Mouse (Mus musculus): ENCODE results near the gene Sema5a. TPM values are rescaled to one million over a fixed set of nuclear protein-coding genes. Genes with fewer than 3 reads are reported as not detected.

Sema5a gene
- total RNA-seq, 2 experiments from 2014 or later, result 4.7 to 6.9 TPM

- no peak for DNase-seq
Observed at GRCm38 (mm10) chr15:32254806-32255205, 10.2 kb downstream of the Sema5a start.

GRCm38 (mm10) chr15:32257340-32257739, 12.7 kb downstream of the Sema5a start:
- peak in 1 of 2 experiments; percentile 48 for DNase-seq

- peak; percentile 46 to 58 for DNase-seq
Observed at GRCm38 (mm10) chr15:32257886-32258319, 13.3 kb downstream of the Sema5a start.

- no peak for DNase-seq
Observed at GRCm38 (mm10) chr15:32259362-32260096, 14.9 kb downstream of the Sema5a start.

GRCm38 (mm10) chr15:32260942-32261341, 16.3 kb downstream of the Sema5a start:
- no peak for DNase-seq

- DNase-seq, result no peak
Observed at GRCm38 (mm10) chr15:32263651-32264050, 19.0 kb downstream of the Sema5a start.

- DNase-seq, result no peak
Observed at GRCm38 (mm10) chr15:32264822-32265377, 20.3 kb downstream of the Sema5a start.

- peak; percentile 59 to 60 for DNase-seq
Observed at GRCm38 (mm10) chr15:32265378-32265934, 20.8 kb downstream of the Sema5a start.

- DNase-seq, result no peak
Observed at GRCm38 (mm10) chr15:32266122-32266820, 21.7 kb downstream of the Sema5a start.

- DNase-seq, result no peak
Observed at GRCm38 (mm10) chr15:32270106-32270505, 25.5 kb downstream of the Sema5a start.

- DNase-seq, result peak; percentile 50 to 67
Observed at GRCm38 (mm10) chr15:32273925-32274324, 29.3 kb downstream of the Sema5a start.

GRCm38 (mm10) chr15:32275020-32275419, 30.4 kb downstream of the Sema5a start:
- no peak for DNase-seq

GRCm38 (mm10) chr15:32278600-32278999, 34.0 kb downstream of the Sema5a start:
- no peak for DNase-seq

- peak; percentile 28 to 31 for DNase-seq
Observed at GRCm38 (mm10) chr15:32281374-32281773, 36.8 kb downstream of the Sema5a start.

- DNase-seq, result no peak
Observed at GRCm38 (mm10) chr15:32284688-32285087, 40.1 kb downstream of the Sema5a start.

GRCm38 (mm10) chr15:32286296-32286695, 41.7 kb downstream of the Sema5a start:
- peak; percentile 59 to 61 for DNase-seq

- peak; percentile 45 to 67 for DNase-seq
Observed at GRCm38 (mm10) chr15:32288480-32288879, 43.9 kb downstream of the Sema5a start.

GRCm38 (mm10) chr15:32291000-32291399, 46.4 kb downstream of the Sema5a start:
- no peak for DNase-seq

- no peak for DNase-seq
Observed at GRCm38 (mm10) chr15:32296523-32296922, 51.9 kb downstream of the Sema5a start.

- no peak for DNase-seq
Observed at GRCm38 (mm10) chr15:32297266-32297665, 52.7 kb downstream of the Sema5a start.

- DNase-seq, result no peak
Observed at GRCm38 (mm10) chr15:32298525-32298924, 53.9 kb downstream of the Sema5a start.

- no peak for DNase-seq
Observed at GRCm38 (mm10) chr15:32300991-32301390, 56.4 kb downstream of the Sema5a start.
